Mouse (Mus musculus): Measurements from ENCODE around the gene Defb13. TPM values are rescaled to one million over a fixed set of nuclear protein-coding genes. Genes with fewer than 3 reads are reported as not detected.

The Defb13 gene
- polyA plus RNA-seq, 1 experiment from 2014 or later = not detected

DNA sequence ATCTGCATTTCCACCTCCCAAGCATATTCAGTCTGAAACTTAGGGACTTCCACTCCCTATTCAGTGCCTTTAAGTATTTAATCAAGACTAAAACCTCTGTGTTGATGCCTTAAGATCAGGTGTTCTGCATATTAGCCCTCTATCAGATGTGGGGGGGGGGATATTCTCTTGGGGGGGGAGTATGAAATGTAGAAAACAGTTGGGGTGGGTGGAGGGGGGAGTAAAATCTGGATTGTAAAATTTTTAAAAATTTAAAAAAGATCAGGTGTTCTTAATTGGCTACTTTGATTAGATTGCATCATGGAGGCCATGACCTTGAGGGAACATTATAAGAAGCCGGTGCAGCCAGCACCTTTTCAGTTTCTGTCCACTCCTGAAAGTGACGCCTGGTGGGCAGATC, 11.9 kb downstream of the Defb13 start, which contains the start of gene Fam90a1a:
Gene Fam90a1a, plus strand, starts transcription at position 301 of the 400 bp plus-strand sequence.
- DNase-seq (ENCODE audit: low read depth, low spot score) (no peak), ATAC-seq (no peak)
- POLR2A ChIA-PET = no interaction called here
- no peak for TF ChIP-seq CTCF (IDR thresholded peaks at IDR 0.05)
- H3K27me3 ChIP-seq = peaks cover 3% of the 10 kb centered on the region
- CTCF ChIA-PET = interaction anchor here (1.5 kb wide), 1 partner anchor 202 kb away, joined by 3 read pairs; no protein-coding TSS in a partner anchor
- in situ Hi-C loops (cut with MboI; ENCODE audit: low pct_unique_long_range_greater_than_20kb) = loop anchor here (5.0 kb wide), 1 partner anchor 201 kb away; no protein-coding TSS in a partner anchor

DNA sequence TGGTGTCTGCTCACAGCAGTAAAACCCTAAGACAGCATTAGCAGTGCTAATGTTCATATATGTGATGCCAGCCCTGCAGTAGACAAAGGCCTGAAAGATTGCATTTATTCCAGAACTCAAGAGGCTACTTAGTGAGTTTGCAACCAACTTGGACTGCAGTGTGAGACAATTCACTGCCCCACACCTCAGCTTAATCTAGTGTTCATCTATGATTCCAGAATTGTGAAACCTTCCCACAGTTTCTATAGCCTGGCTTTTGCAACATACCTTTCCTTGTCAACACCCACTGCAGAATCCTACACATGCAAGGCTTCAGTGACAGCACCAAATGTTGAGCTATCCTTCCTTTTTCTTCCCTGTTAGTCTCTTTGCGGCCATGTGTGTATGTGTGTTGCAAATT, 20.1 kb downstream of the Defb13 start:
- POLR2A ChIA-PET = no interaction called here
- no peaks in the 10 kb centered on the region for H3K27me3 ChIP-seq
- in situ Hi-C loops (cut with MboI; ENCODE audit: low pct_unique_long_range_greater_than_20kb) = no loop called here
- no peak for DNase-seq (ENCODE audit: low read depth, low spot score)
- no peak for TF ChIP-seq CTCF (IDR thresholded peaks at IDR 0.05)
- CTCF ChIA-PET = no interaction called here
- no peak for ATAC-seq

DNA sequence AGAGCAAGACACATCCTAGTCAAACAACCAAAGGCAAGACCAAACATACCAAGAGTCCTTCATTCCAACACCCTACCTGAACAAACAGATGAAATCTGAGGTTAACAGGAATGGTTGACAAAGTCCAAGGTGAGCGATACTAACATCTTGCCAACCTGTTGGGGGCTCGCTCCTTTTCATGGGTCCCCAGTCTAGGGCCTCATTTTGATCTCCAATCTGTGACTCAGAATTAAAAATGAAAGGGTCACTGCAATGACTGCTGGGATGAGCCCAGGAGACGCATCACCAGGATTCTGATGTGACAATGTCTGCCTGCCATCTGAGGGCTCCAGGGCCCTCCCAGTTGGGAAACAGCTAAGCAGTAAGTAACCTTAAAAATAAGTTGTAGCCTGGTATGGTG, 22.9 kb downstream of the Defb13 start, which contains the start of gene Ccdc70:
Gene Ccdc70, plus strand, starts transcription at position 301 of the 400 bp plus-strand sequence.
- TF ChIP-seq CTCF (IDR thresholded peaks at IDR 0.05) = no peak
- ATAC-seq (no peak), DNase-seq (ENCODE audit: low read depth, low spot score) (no peak)
- ChIA-PET POLR2A (no interaction called here), CTCF (no interaction called here)
- in situ Hi-C loops (cut with MboI; ENCODE audit: low pct_unique_long_range_greater_than_20kb) = no loop called here
- no peaks in the 10 kb centered on the region for H3K27me3 ChIP-seq

DNA sequence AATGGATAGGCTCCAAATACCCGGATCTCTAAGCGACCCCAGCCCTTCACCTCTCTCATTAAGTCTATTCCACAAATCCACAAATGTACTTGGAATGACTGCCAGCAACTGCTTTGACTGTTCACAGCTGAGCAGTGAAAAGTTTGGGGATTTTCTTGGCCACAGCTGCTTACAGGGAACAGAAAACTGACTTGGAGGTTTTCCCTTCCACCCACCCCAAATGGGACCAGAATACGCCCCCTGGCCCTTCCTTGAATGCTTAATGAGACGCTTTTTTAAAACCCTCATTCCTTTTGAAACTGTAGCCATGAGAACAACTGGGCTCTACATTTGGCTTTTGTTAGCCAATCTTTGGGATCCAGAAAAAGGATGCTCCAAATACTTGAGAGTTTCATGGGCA, 31.6 kb downstream of the Defb13 start:
- H3K27me3 ChIP-seq = peaks cover 8% of the 10 kb centered on the region
- TF ChIP-seq CTCF (IDR thresholded peaks at IDR 0.05) = no peak
- POLR2A ChIA-PET = no interaction called here
- DNase-seq (ENCODE audit: low read depth, low spot score) = no peak
- in situ Hi-C loops (cut with MboI; ENCODE audit: low pct_unique_long_range_greater_than_20kb) = loop anchor here (10.0 kb wide), 1 partner anchor 63 kb away; no protein-coding TSS in a partner anchor
- ATAC-seq = no peak
- CTCF ChIA-PET = interaction anchor here (0.9 to 1.9 kb wide), 2 partner anchors 12 to 14 kb away, joined by 3 to 6 read pairs; no protein-coding TSS in a partner anchor

DNA sequence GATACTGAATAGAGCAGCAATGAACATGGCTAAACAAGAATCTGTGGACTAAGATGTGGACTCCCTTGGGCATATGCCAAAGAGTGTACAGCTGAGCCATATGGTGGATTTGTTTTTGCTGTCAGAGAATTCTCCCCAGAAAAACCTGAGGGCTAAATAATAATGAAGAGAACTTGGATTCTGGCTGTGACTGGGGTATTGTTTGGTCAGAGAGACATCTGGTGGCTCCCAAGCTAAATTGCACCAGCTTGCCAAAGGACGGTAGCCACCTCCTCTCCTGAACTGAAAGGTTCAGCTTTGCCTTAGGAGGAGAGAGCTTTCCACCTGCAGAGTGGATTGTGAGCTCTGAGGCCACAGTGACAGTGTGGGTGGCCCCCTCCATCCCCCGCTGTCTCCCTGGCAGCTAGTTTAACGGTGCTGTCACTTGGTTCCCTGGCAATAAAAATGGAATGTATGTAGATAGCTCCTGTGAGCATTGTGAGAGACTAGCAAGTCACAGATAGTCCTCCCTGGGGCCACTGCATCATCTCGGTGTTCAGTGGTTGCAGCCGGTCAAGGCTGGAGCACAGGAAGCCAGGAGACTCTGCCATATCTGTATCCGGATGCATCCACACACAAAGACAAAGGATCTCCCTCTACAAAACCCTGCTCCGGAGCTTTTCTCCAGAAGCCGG, 35.2 kb downstream of the Defb13 start:
- ChIA-PET CTCF (interaction anchor here (0.9 to 1.6 kb wide), 5 partner anchors 8 to 66 kb away, joined by 3 to 6 read pairs (median 3); no protein-coding TSS in a partner anchor), POLR2A (interaction anchor here (0.6 kb wide), 1 partner anchor 12 kb away, joined by 3 read pairs; no protein-coding TSS in a partner anchor)
- peak; percentile 46 for TF ChIP-seq CTCF (IDR thresholded peaks at IDR 0.05)
- in situ Hi-C loops (cut with MboI; ENCODE audit: low pct_unique_long_range_greater_than_20kb) = no loop called here
- peaks cover 4% of the 10 kb centered on the region for H3K27me3 ChIP-seq
- DNase-seq (ENCODE audit: low read depth, low spot score) (no peak), ATAC-seq (no peak)

DNA sequence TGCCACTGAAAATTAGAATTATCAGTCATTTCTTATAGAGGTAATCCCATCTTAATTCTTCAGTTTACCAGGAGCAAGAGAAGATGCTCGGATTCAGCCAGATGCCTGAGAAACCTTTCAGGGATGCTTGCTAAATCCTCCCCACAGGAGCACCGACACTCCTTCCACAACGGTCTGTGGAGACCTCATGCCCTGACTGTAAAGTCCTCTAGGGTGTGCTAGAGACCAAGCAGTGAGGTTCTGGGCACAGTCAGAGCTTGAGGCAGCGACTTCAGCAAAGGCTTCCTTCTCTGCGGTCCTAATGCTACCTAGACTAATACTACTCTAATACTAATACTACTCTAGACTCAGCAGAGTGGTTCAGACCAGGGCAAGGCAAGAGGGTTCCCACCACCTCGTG, 45.6 kb downstream of the Defb13 start:
- H3K27me3 ChIP-seq = peaks cover 6% of the 10 kb centered on the region
- TF ChIP-seq CTCF (IDR thresholded peaks at IDR 0.05) = no peak
- POLR2A ChIA-PET = no interaction called here
- ATAC-seq (peak; percentile 90), DNase-seq (ENCODE audit: low read depth, low spot score) (no peak)
- in situ Hi-C loops (cut with MboI; ENCODE audit: low pct_unique_long_range_greater_than_20kb) = loop anchor here (10.0 kb wide), 1 partner anchor 173 kb away; the partner anchor contains the start of gene Nek3
- CTCF ChIA-PET = interaction anchor here (0.9 to 1.3 kb wide), 5 partner anchors 11 to 393 kb away, joined by 3 to 11 read pairs (median 6); partner anchors contain the start of gene Nek3

DNA sequence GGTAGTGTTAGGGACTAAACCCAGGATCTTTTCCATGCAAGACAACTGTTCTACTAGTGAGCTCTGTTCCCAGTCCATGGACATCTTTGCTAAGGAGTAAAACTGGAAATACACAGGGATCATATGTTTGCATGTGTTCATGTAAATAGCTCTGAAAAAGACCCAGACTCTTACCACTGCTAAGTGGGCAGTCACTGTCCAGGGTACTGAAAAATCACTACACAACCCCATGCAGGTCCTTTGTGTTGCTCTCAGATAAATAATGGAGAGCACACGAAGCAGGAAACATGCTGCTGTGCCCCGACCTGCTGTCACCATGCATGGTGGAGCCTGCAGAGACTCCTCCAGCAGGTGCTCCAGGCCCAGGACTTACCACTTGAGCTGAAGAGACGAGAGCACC, 48.6 kb downstream of the Defb13 start:
- CTCF ChIA-PET = no interaction called here
- ATAC-seq (no peak), DNase-seq (ENCODE audit: low read depth, low spot score) (no peak)
- no peak for TF ChIP-seq CTCF (IDR thresholded peaks at IDR 0.05)
- POLR2A ChIA-PET = no interaction called here
- peaks cover 6% of the 10 kb centered on the region for H3K27me3 ChIP-seq
- in situ Hi-C loops (cut with MboI; ENCODE audit: low pct_unique_long_range_greater_than_20kb) = loop anchor here (10.0 kb wide), 1 partner anchor 170 kb away; the partner anchor contains the start of gene Nek3

Other genes starting within 250 kb of the Defb13 start
- not detected for gene AY761184, start 243.1 kb upstream of the Defb13 start, polyA plus RNA-seq (2021)
- gene Defa24, start 212.3 kb upstream of the Defb13 start, polyA plus RNA-seq (2021) = not detected
- gene Defb50, start 123.2 kb upstream of the Defb13 start, polyA plus RNA-seq (2021) = not detected
- gene Defb2, start 106.8 kb upstream of the Defb13 start, polyA plus RNA-seq (2021) = not detected
- not detected for gene Defb10, start 87.9 kb upstream of the Defb13 start, polyA plus RNA-seq (2021)
- gene Defb9, start 61.3 kb upstream of the Defb13 start, polyA plus RNA-seq (2021) = not detected
- gene Defb11, start 40.4 kb upstream of the Defb13 start, polyA plus RNA-seq (2021) = not detected
- gene Defb15, start 14.1 kb upstream of the Defb13 start, polyA plus RNA-seq (2021) = not detected
- gene Defb35, start 8.4 kb upstream of the Defb13 start, polyA plus RNA-seq (2021) = not detected
- gene Fam90a1a, start 12.0 kb downstream of the Defb13 start, polyA plus RNA-seq (2021) = not detected
- gene Ccdc70, start 23.0 kb downstream of the Defb13 start, polyA plus RNA-seq (2021) = not detected
- 0.32 TPM for gene Atp7b, start 113.5 kb downstream of the Defb13 start, polyA plus RNA-seq (2021)
- 13.7 TPM for gene Alg11, start 114.0 kb downstream of the Defb13 start, polyA plus RNA-seq (2021)
- gene Nek5, start 178.3 kb downstream of the Defb13 start, polyA plus RNA-seq (2021) = 3.4 TPM
- gene Nek3, start 219.7 kb downstream of the Defb13 start, polyA plus RNA-seq (2021) = 7.3 TPM
- 30.9 TPM for gene Ckap2, start 239.1 kb downstream of the Defb13 start, polyA plus RNA-seq (2021)
- 29.6 TPM for gene Vps36, start 246.0 kb downstream of the Defb13 start, polyA plus RNA-seq (2021)

Measured in Patski (cell line).